Mouse (Mus musculus): Measurements from ENCODE around the gene Kcnj5. TPM values are rescaled to one million over a fixed set of nuclear protein-coding genes. Genes with fewer than 3 reads are reported as not detected.

The Kcnj5 gene
- 0.68 and 0.73 TPM in 2 replicates for polyA plus RNA-seq (2015; fragmentation: Nextera tagmentation; extraction: Ambion mirVana)

GRCm38 (mm10) chr9:32344051-32344450, at the start of gene Kcnj5:
Gene Kcnj5, minus strand, starts transcription at chr9:32344350.
- Histone ChIP-seq H3K9me3 (ENCODE audit: control insufficient read depth, low read length) (no peaks in the 10 kb centered on the region), H3K4me1 (replicated peaks; ENCODE audit: control insufficient read depth, insufficient read depth, low read length) (peaks cover 12% of the 10 kb centered on the region), H3K9ac (replicated peaks; ENCODE audit: low read depth, low read length) (peak within 1 kb of the TSS; percentile 56), H3K36me3 (ENCODE audit: control insufficient read depth, insufficient read depth) (no peaks in the 10 kb centered on the region), H3K27ac (ENCODE audit: low read length) (no peak within 1 kb of the TSS), H3K27me3 (replicated peaks; ENCODE audit: control insufficient read depth, insufficient read depth, low read length) (peaks cover 37% of the 10 kb centered on the region), H3K4me3 (replicated peaks; ENCODE audit: low read length) (peak within 1 kb of the TSS; percentile 41), H3K4me2 (ENCODE audit: low read length) (peak within 1 kb of the TSS; percentile 64)
- 2% methylated on average over 17 of the region's 20 CpGs for WGBS
- peak; percentile 15; the same call in 1 of the 2 replicates for ATAC-seq

GRCm38 (mm10) chr9:32392716-32393115, 48.6 kb upstream of the Kcnj5 start:
- H3K9me3 ChIP-seq (ENCODE audit: control insufficient read depth, low read length): no peaks in the 10 kb centered on the region
- H3K36me3 ChIP-seq (ENCODE audit: control insufficient read depth, insufficient read depth): no peaks in the 10 kb centered on the region
- no peak overlapping the region for H3K4me3 ChIP-seq (replicated peaks; ENCODE audit: low read length)
- H3K27me3 ChIP-seq (replicated peaks; ENCODE audit: control insufficient read depth, insufficient read depth, low read length): no peaks in the 10 kb centered on the region
- H3K9ac ChIP-seq (replicated peaks; ENCODE audit: low read depth, low read length): no peak overlapping the region
- H3K4me1 ChIP-seq (replicated peaks; ENCODE audit: control insufficient read depth, insufficient read depth, low read length): no peaks in the 10 kb centered on the region
- 77% methylated on average over 6 of the region's 6 CpGs for WGBS
- ATAC-seq: no peak
- H3K27ac ChIP-seq (ENCODE audit: low read length): no peak overlapping the region
- no peak overlapping the region for H3K4me2 ChIP-seq (ENCODE audit: low read length)

- Histone ChIP-seq H3K9me3 (ENCODE audit: control insufficient read depth, low read length) (no peaks in the 10 kb centered on the region), H3K4me3 (replicated peaks; ENCODE audit: low read length) (no peak overlapping the region), H3K27ac (ENCODE audit: low read length) (no peak overlapping the region), H3K4me2 (ENCODE audit: low read length) (no peak overlapping the region), H3K9ac (replicated peaks; ENCODE audit: low read depth, low read length) (no peak overlapping the region), H3K36me3 (ENCODE audit: control insufficient read depth, insufficient read depth) (no peaks in the 10 kb centered on the region), H3K27me3 (replicated peaks; ENCODE audit: control insufficient read depth, insufficient read depth, low read length) (no peaks in the 10 kb centered on the region), H3K4me1 (replicated peaks; ENCODE audit: control insufficient read depth, insufficient read depth, low read length) (no peaks in the 10 kb centered on the region)
- ATAC-seq: no peak
- 91% methylated on average over 9 of the region's 9 CpGs for WGBS
Measured at GRCm38 (mm10) chr9:32391701-32392100, 47.6 kb upstream of the Kcnj5 start.

- no peaks in the 10 kb centered on the region for H3K36me3 ChIP-seq (ENCODE audit: control insufficient read depth, insufficient read depth)
- WGBS: 73% methylated on average over 5 of the region's 5 CpGs
- H3K4me2 ChIP-seq (ENCODE audit: low read length): no peak overlapping the region
- no peaks in the 10 kb centered on the region for H3K4me1 ChIP-seq (replicated peaks; ENCODE audit: control insufficient read depth, insufficient read depth, low read length)
- no peaks in the 10 kb centered on the region for H3K9me3 ChIP-seq (ENCODE audit: control insufficient read depth, low read length)
- no peak overlapping the region for H3K9ac ChIP-seq (replicated peaks; ENCODE audit: low read depth, low read length)
- H3K27ac ChIP-seq (ENCODE audit: low read length): no peak overlapping the region
- ATAC-seq: no peak
- H3K27me3 ChIP-seq (replicated peaks; ENCODE audit: control insufficient read depth, insufficient read depth, low read length): no peaks in the 10 kb centered on the region
- H3K4me3 ChIP-seq (replicated peaks; ENCODE audit: low read length): no peak overlapping the region
Measured at GRCm38 (mm10) chr9:32391092-32391491, 46.9 kb upstream of the Kcnj5 start.

GRCm38 (mm10) chr9:32388120-32388519, 44.0 kb upstream of the Kcnj5 start:
- no peaks in the 10 kb centered on the region for H3K36me3 ChIP-seq (ENCODE audit: control insufficient read depth, insufficient read depth)
- H3K9ac ChIP-seq (replicated peaks; ENCODE audit: low read depth, low read length): no peak overlapping the region
- H3K27ac ChIP-seq (ENCODE audit: low read length): no peak overlapping the region
- no peaks in the 10 kb centered on the region for H3K27me3 ChIP-seq (replicated peaks; ENCODE audit: control insufficient read depth, insufficient read depth, low read length)
- no peaks in the 10 kb centered on the region for H3K4me1 ChIP-seq (replicated peaks; ENCODE audit: control insufficient read depth, insufficient read depth, low read length)
- ATAC-seq: no peak
- no peaks in the 10 kb centered on the region for H3K9me3 ChIP-seq (ENCODE audit: control insufficient read depth, low read length)
- H3K4me3 ChIP-seq (replicated peaks; ENCODE audit: low read length): no peak overlapping the region
- 88% methylated on average over 1 of the region's 1 CpGs for WGBS
- H3K4me2 ChIP-seq (ENCODE audit: low read length): no peak overlapping the region

- ATAC-seq: no peak
- Histone ChIP-seq H3K4me2 (ENCODE audit: low read length) (no peak overlapping the region), H3K4me1 (replicated peaks; ENCODE audit: control insufficient read depth, insufficient read depth, low read length) (no peaks in the 10 kb centered on the region), H3K9ac (replicated peaks; ENCODE audit: low read depth, low read length) (no peak overlapping the region), H3K36me3 (ENCODE audit: control insufficient read depth, insufficient read depth) (no peaks in the 10 kb centered on the region), H3K9me3 (ENCODE audit: control insufficient read depth, low read length) (no peaks in the 10 kb centered on the region), H3K4me3 (replicated peaks; ENCODE audit: low read length) (no peak overlapping the region), H3K27me3 (replicated peaks; ENCODE audit: control insufficient read depth, insufficient read depth, low read length) (no peaks in the 10 kb centered on the region), H3K27ac (ENCODE audit: low read length) (no peak overlapping the region)
- WGBS: 87% methylated on average over 4 of the region's 4 CpGs
Measured at GRCm38 (mm10) chr9:32384906-32385305, 40.8 kb upstream of the Kcnj5 start.

GRCm38 (mm10) chr9:32376863-32377590, 32.9 kb upstream of the Kcnj5 start:
- no peak overlapping the region for H3K4me2 ChIP-seq (ENCODE audit: low read length)
- no peak overlapping the region for H3K27ac ChIP-seq (ENCODE audit: low read length)
- no peak for ATAC-seq
- no peak overlapping the region for H3K9ac ChIP-seq (replicated peaks; ENCODE audit: low read depth, low read length)
- no peaks in the 10 kb centered on the region for H3K9me3 ChIP-seq (ENCODE audit: control insufficient read depth, low read length)
- H3K36me3 ChIP-seq (ENCODE audit: control insufficient read depth, insufficient read depth): no peaks in the 10 kb centered on the region
- 77% methylated on average over 5 of the region's 5 CpGs for WGBS
- H3K4me1 ChIP-seq (replicated peaks; ENCODE audit: control insufficient read depth, insufficient read depth, low read length): no peaks in the 10 kb centered on the region
- H3K27me3 ChIP-seq (replicated peaks; ENCODE audit: control insufficient read depth, insufficient read depth, low read length): no peaks in the 10 kb centered on the region
- H3K4me3 ChIP-seq (replicated peaks; ENCODE audit: low read length): no peak overlapping the region

- Histone ChIP-seq H3K9ac (replicated peaks; ENCODE audit: low read depth, low read length) (no peak overlapping the region), H3K27me3 (replicated peaks; ENCODE audit: control insufficient read depth, insufficient read depth, low read length) (no peaks in the 10 kb centered on the region), H3K4me1 (replicated peaks; ENCODE audit: control insufficient read depth, insufficient read depth, low read length) (no peaks in the 10 kb centered on the region), H3K9me3 (ENCODE audit: control insufficient read depth, low read length) (no peaks in the 10 kb centered on the region), H3K4me3 (replicated peaks; ENCODE audit: low read length) (no peak overlapping the region), H3K36me3 (ENCODE audit: control insufficient read depth, insufficient read depth) (no peaks in the 10 kb centered on the region), H3K4me2 (ENCODE audit: low read length) (no peak overlapping the region), H3K27ac (ENCODE audit: low read length) (no peak overlapping the region)
- no peak for ATAC-seq
- 92% methylated on average over 7 of the region's 7 CpGs for WGBS
Measured at GRCm38 (mm10) chr9:32376031-32376430, 31.9 kb upstream of the Kcnj5 start.

GRCm38 (mm10) chr9:32373656-32374055, 29.5 kb upstream of the Kcnj5 start:
- Histone ChIP-seq H3K9me3 (ENCODE audit: control insufficient read depth, low read length) (no peaks in the 10 kb centered on the region), H3K27ac (ENCODE audit: low read length) (no peak overlapping the region), H3K27me3 (replicated peaks; ENCODE audit: control insufficient read depth, insufficient read depth, low read length) (no peaks in the 10 kb centered on the region), H3K9ac (replicated peaks; ENCODE audit: low read depth, low read length) (no peak overlapping the region), H3K4me3 (replicated peaks; ENCODE audit: low read length) (no peak overlapping the region), H3K4me1 (replicated peaks; ENCODE audit: control insufficient read depth, insufficient read depth, low read length) (no peaks in the 10 kb centered on the region), H3K4me2 (ENCODE audit: low read length) (no peak overlapping the region), H3K36me3 (ENCODE audit: control insufficient read depth, insufficient read depth) (no peaks in the 10 kb centered on the region)
- no peak for ATAC-seq
- WGBS: 94% methylated on average over 6 of the region's 6 CpGs

- Histone ChIP-seq H3K27me3 (replicated peaks; ENCODE audit: control insufficient read depth, insufficient read depth, low read length) (no peaks in the 10 kb centered on the region), H3K4me2 (ENCODE audit: low read length) (no peak within 1 kb of the TSS), H3K36me3 (ENCODE audit: control insufficient read depth, insufficient read depth) (no peaks in the 10 kb centered on the region), H3K4me3 (replicated peaks; ENCODE audit: low read length) (no peak within 1 kb of the TSS), H3K4me1 (replicated peaks; ENCODE audit: control insufficient read depth, insufficient read depth, low read length) (no peaks in the 10 kb centered on the region), H3K9ac (replicated peaks; ENCODE audit: low read depth, low read length) (no peak within 1 kb of the TSS), H3K9me3 (ENCODE audit: control insufficient read depth, low read length) (no peaks in the 10 kb centered on the region), H3K27ac (ENCODE audit: low read length) (no peak within 1 kb of the TSS)
- 82% methylated on average over 6 of the region's 6 CpGs for WGBS
- ATAC-seq: no peak
Measured at GRCm38 (mm10) chr9:32372202-32372601, 28.1 kb upstream of the Kcnj5 start, which contains the start of gene Kcnj1. Gene Kcnj1, plus strand, starts transcription at chr9:32372493.
